Mouse (Mus musculus) forebrain, embryonic 14.5 days (tissue): ENCODE measurements at regions not wholly inside any gene's neighbourhood (a gene's known extent, or its start where the extent isn't known, plus 50 kb on each side); places are given as distances from the start of the nearest gene placed in this dataset.

Source experiments
- ATAC-seq: fragments of 200-750 bp; cut with Nextera tagmentation; 2 replicates; pipeline ENCODE4 v1.8.0; 2017; ENCODE audit warnings: mild to moderate bottlenecking, moderate library complexity
- DNase-seq: peaks from one replicate; pipeline ENCODE4 v3.0.0-alpha.2; 2015; ENCODE audit warnings: low spot score
- H3K27ac ChIP-seq: fragments of 300-500 bp; sonication (generic); 2 replicates; pipeline ENCODE4 v1.5.1; 2014; ENCODE audit warnings: low read depth, mild to moderate bottlenecking, control low read depth, low read length, moderate library complexity
- H3K27me3 ChIP-seq: fragments of 300-500 bp; sonication (generic); replicated peaks from 2 replicates; pipeline ENCODE4 v1.6.1; 2014; ENCODE audit warnings: low read length, control low read depth, mixed read lengths; ENCODE audit not compliant: control insufficient read depth, insufficient read depth
- H3K36me3 ChIP-seq: fragments of 300-500 bp; sonication (generic); 2 replicates; pipeline ENCODE4 v1.6.1; 2014; ENCODE audit warnings: low read length, control low read depth; ENCODE audit not compliant: control insufficient read depth, insufficient read depth
- H3K4me1 ChIP-seq: fragments of 300-500 bp; sonication (generic); 2 replicates; pipeline ENCODE4 v1.6.1; 2014; ENCODE audit warnings: antibody characterized with exemption, low read length, control low read depth; ENCODE audit not compliant: control insufficient read depth, insufficient read depth
- H3K4me2 ChIP-seq: fragments of 300-500 bp; sonication (generic); 2 replicates; pipeline ENCODE4 v1.6.1; 2014; ENCODE audit warnings: mild to moderate bottlenecking, control low read depth, low read length
- H3K4me3 ChIP-seq: fragments of 300-500 bp; sonication (generic); 2 replicates; pipeline ENCODE4 v1.5.1; 2014; ENCODE audit warnings: low read depth, low read length, control low read depth
- H3K9ac ChIP-seq: fragments of 300-500 bp; sonication (generic); 2 replicates; pipeline ENCODE4 v1.6.1; 2014; ENCODE audit warnings: mild to moderate bottlenecking, low read length, control low read depth, moderate library complexity
- H3K9me3 ChIP-seq: fragments of 300-500 bp; sonication (generic); replicated peaks from 2 replicates; pipeline ENCODE4 v1.6.1; 2016; ENCODE audit warnings: low read length, control low read depth, mixed read lengths; ENCODE audit not compliant: control insufficient read depth
- WGBS: fragments of 180-500 bp; shearing (Covaris S2); extraction: QIAGEN DNeasy Blood & Tissue Kit; methylation state at CpG from one replicate; pipeline ENCODE4 v1.1.7; 2014; 5-methylcytosine and 5-hydroxymethylcytosine counted together

- Histone ChIP-seq H3K4me3 (no peak overlapping the region), H3K4me1 (0 out of 2 replicates have a peak, but pooled peaks cover 3% of the 10 kb centered on the region), H3K4me2 (no peak overlapping the region), H3K27ac (no peak overlapping the region), H3K9ac (no peak overlapping the region), H3K9me3 (no peaks in the 10 kb centered on the region), H3K27me3 (no peaks in the 10 kb centered on the region), H3K36me3 (no peaks in the 10 kb centered on the region)
- ATAC-seq (peak; percentile 79), DNase-seq (no peak)
- WGBS = 40% methylated on average over 12 of the region's 14 CpGs
These were observed 566.8 kb downstream of the 1700064H15Rik start for GRCm38 (mm10) chr3:19061488-19062248.

DNA sequence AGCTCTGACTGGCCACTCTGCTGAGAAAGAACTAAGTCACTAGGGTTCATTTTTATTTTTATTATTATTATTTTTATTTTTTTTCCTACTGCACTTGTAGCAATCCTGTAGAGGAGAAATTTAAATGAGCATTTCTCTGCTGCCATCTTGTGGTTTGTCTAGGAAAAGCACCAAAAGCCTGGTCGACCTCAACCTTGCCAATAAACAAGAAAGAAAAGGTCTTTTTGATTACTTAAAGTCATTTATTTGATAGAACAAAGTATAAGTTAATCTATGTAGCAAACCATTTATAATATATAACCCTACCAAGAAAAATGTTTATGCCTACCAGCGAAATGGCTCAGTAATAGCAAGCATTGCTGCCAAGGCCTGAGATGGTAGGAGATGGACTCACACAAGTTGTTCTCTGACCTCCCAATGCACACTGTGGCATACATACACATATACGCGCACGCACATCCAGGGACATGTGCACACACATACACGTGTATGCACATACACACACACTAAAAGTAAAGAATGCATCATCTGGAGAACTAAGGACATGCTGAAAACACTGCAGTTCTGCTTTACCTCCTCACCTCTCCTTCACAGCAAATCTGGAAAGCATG lies 566.1 kb downstream of the 1700064H15Rik start:
- Histone ChIP-seq H3K27ac (no peak overlapping the region), H3K9me3 (no peaks in the 10 kb centered on the region), H3K4me3 (no peak overlapping the region), H3K4me1 (0 out of 2 replicates have a peak, but pooled peaks cover 3% of the 10 kb centered on the region), H3K27me3 (no peaks in the 10 kb centered on the region), H3K36me3 (no peaks in the 10 kb centered on the region), H3K4me2 (no peak overlapping the region), H3K9ac (no peak overlapping the region)
- ATAC-seq (peak; percentile 49), DNase-seq (peak; percentile 78)
- 39% methylated on average over 6 of the region's 6 CpGs for WGBS

GRCm38 (mm10) chr3:19067141-19067757 lies 561.2 kb downstream of the 1700064H15Rik start:
- H3K4me3 ChIP-seq = no peak overlapping the region
- WGBS = 93% methylated on average over 3 of the region's 3 CpGs
- H3K36me3 ChIP-seq = no peaks in the 10 kb centered on the region
- H3K27ac ChIP-seq = no peak overlapping the region
- ATAC-seq (no peak), DNase-seq (no peak)
- H3K27me3 ChIP-seq = no peaks in the 10 kb centered on the region
- no peak overlapping the region for H3K4me2 ChIP-seq
- no peak overlapping the region for H3K9ac ChIP-seq
- no peaks in the 10 kb centered on the region for H3K4me1 ChIP-seq
- H3K9me3 ChIP-seq = no peaks in the 10 kb centered on the region
